22 mouse cellular contexts compared by ENCODE assay signal in genomic region chr13:64110421-64110820, GRCm38 (mm10). TPM values are rescaled to one million over a fixed set of nuclear protein-coding genes. Genes with fewer than 3 reads are reported as not detected.
DNase-seq lines count a peak whose midpoint lies in the region.
"Had no signal": no experiment of that assay in that cellular context is flagged by ENCODE, and none has a peak within 500 bp of the region (broad histone marks: within the 10 kb centered on the region; RNA-seq: fewer than 3 reads in every experiment).

No protein-coding gene starts in this region.

- WGBS in heart, embryonic 10.5 days = 87% methylated on average over 1 of the region's 1 CpGs

- intact Hi-C loops in heart, postnatal 10 days (cut with DNase I) = no loop called here

- DNase-seq in heart, adult 11 months = peak; percentile 55
- no peak for DNase-seq in heart, adult 8-10 months (ENCODE audit: low spot score)
- DNase-seq in heart, embryonic 10.5 days (ENCODE audit: low spot score) = peak; percentile 53
- no peak for DNase-seq in heart, postnatal 10 days
- DNase-seq: adrenal gland, adult 2 months; adrenal gland, adult 8-10 months; adrenal gland, postnatal 10 days; adrenal gland, postnatal 14 days; adrenal gland, postnatal 25 days; adrenal gland, postnatal 36 days; B cell, adult 2 months; cerebellum, adult 11 months; cerebellum, adult 11-12 months; cerebellum, adult 18-20 months had no signal

- H3K27me3 ChIP-seq in heart, embryonic 10.5 days (ENCODE audit: insufficient read depth, poor library complexity, severe bottlenecking) = no peaks in the 10 kb centered on the region
- H3K27me3 ChIP-seq: CH12.LX, Patski had no signal

- H3K9me3 ChIP-seq in heart, embryonic 10.5 days = no peaks in the 10 kb centered on the region
- H3K9me3 ChIP-seq: G1E had no signal

- H3K4me3 ChIP-seq in heart, embryonic 10.5 days = no peak overlapping the region

- peaks cover 12% of the 10 kb centered on the region for H3K4me1 ChIP-seq in heart, embryonic 10.5 days

- no peak overlapping the region for H3K27ac ChIP-seq in heart, embryonic 10.5 days

- no peaks in the 10 kb centered on the region; the same call in 1 of the 2 replicates for H3K36me3 ChIP-seq in heart, embryonic 10.5 days
- H3K36me3 ChIP-seq: G1E had no signal

RNA-seq across cellular contexts. Expression of gene Slc35d2, which starts 18.7 kb away (rescaled TPM):
- 1 to 10 TPM; 1.2 to 1.8 (median 1.5) TPM for total RNA-seq in heart, adult 8-10 months (2022)
- polyA plus RNA-seq in heart, embryonic 10.5 days (2016; fragmentation: Nextera tagmentation; extraction: Ambion mirVana) = 7.7 and 8.7 TPM in 2 replicates
- total RNA-seq in heart, postnatal 10 days (2021) = 1 to 10 TPM; 3.0 to 6.0 TPM
- polyA plus RNA-seq: G1E had no signal

RNA-seq across cellular contexts. Expression of gene Hsd17b3, which starts 21.4 kb away (rescaled TPM):
- total RNA-seq in heart, adult 8-10 months (2022) = not detected
- polyA plus RNA-seq in heart, embryonic 10.5 days (2016; fragmentation: Nextera tagmentation; extraction: Ambion mirVana) = not detected in 2 replicates
- total RNA-seq in heart, postnatal 10 days (2021) = not detected
- total RNA-seq: adrenal gland, postnatal 10 days; adrenal gland, postnatal 14 days; adrenal gland, postnatal 4 days; CH12.LX; MEL had no signal
- polyA plus RNA-seq: activated CD4-positive, CD25-positive, alpha-beta regulatory T cell, adult 4 months; adrenal gland, adult 2 months; C2C12; CD4-positive, CD25-positive, alpha-beta regulatory T cell, adult 4 months; G1E; Patski had no signal

RNA-seq across cellular contexts. Expression of gene Zfp367, which starts 42.6 kb away (rescaled TPM):
- total RNA-seq in heart, adult 8-10 months (2022) = 10 to 100 TPM; 22.3 to 23.6 (median 22.8) TPM
- polyA plus RNA-seq in heart, embryonic 10.5 days (2016; fragmentation: Nextera tagmentation; extraction: Ambion mirVana) = 16.8 and 20.4 TPM in 2 replicates
- 10 to 100 TPM; 27.0 to 28.9 TPM for total RNA-seq in heart, postnatal 10 days (2021)

RNA-seq across cellular contexts. Expression of gene Habp4, which starts 51.2 kb away (rescaled TPM):
- total RNA-seq in heart, adult 8-10 months (2022) = 10 to 100 TPM; 48.4 to 58.8 (median 54.9) TPM
- 39.3 and 43.8 TPM in 2 replicates for polyA plus RNA-seq in heart, embryonic 10.5 days (2016; fragmentation: Nextera tagmentation; extraction: Ambion mirVana)
- total RNA-seq in heart, postnatal 10 days (2021) = 10 to 100 TPM; 46.3 to 54.2 TPM

Comparison
In these comparisons a context has a peak if more than half of its experiments do, and no peak if none do; other contexts are left out.
1. DNase-seq: peak in heart, adult 11 months (single experiment) and heart, embryonic 10.5 days (single experiment); none in heart, adult 8-10 months (single experiment) and heart, postnatal 10 days (0 of 2).